Mouse (Mus musculus): ENCODE results near the gene Racgap1. TPM values are rescaled to one million over a fixed set of nuclear protein-coding genes. Genes with fewer than 3 reads are reported as not detected.
A peak's percentile ranks its signal among the peaks of the same experiment; 100 is the strongest.

Racgap1 gene
- polyA plus RNA-seq, 1 experiment from 2014 or later, result 146 TPM

DNA sequence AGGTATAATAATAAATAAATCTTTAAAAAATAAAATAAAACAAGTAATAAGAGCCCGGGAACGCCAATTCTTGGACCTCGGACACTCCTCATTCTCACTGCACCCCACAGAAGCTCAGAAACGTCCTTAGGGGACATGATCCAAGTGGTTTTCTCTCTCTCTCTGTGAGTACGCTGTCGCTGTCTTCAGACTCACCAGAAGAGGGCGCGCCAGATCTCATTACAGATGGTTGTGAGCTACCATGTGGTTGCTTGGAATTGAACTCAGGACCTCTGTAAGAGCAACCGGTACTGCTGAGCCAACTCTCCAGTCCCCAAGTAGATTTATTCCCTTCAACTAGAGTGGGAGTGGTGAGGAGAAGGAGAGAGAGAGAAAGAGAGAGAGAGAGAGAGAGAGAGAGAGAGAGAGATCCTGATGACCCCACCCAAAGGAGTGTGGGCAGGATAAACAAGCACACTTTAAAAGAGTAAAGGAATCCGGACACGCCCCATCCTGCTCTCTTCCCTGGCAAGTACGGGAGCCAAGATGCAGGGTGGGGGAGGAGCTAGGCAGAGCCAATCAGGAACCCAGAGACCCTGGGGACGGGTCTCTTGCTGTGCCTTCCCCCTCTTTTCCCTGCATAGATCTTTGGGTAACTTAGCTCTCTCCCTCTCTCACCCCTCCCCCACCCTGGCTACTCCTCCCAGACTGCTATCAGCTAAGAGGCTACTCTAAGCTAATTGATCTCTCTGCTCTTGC, 26.8 kb upstream of the Racgap1 start:
- Histone ChIP-seq H3K9me3 (no peaks in the 10 kb centered on the region), H3K36me3 (replicated peaks) (no peaks in the 10 kb centered on the region), H3K4me1 (peaks cover 38% of the 10 kb centered on the region), H3K27me3 (replicated peaks; ENCODE audit: low read depth, poor library complexity, severe bottlenecking) (peaks cover 41% of the 10 kb centered on the region), H3K4me3 (no peak overlapping the region), H3K27ac (replicated peaks) (no peak overlapping the region; the same call in 1 of the 2 replicates)
- DNase-seq (ENCODE audit: low spot score), result peak; percentile 53
- 12% methylated on average over 13 of the region's 13 CpGs for WGBS

GRCm38 (mm10) chr15:99677089-99677488, 25.6 kb upstream of the Racgap1 start:
- no peak overlapping the region for H3K4me3 ChIP-seq
- H3K9me3 ChIP-seq, result no peaks in the 10 kb centered on the region
- peak overlapping the region; percentile 35; the same call in 1 of the 2 replicates for H3K27ac ChIP-seq (replicated peaks)
- no peaks in the 10 kb centered on the region for H3K36me3 ChIP-seq (replicated peaks)
- DNase-seq (ENCODE audit: low spot score), result no peak
- peaks cover 53% of the 10 kb centered on the region for H3K27me3 ChIP-seq (replicated peaks; ENCODE audit: low read depth, poor library complexity, severe bottlenecking)
- peaks cover 45% of the 10 kb centered on the region for H3K4me1 ChIP-seq
- 39% methylated on average over 8 of the region's 8 CpGs for WGBS

- Histone ChIP-seq H3K27me3 (replicated peaks; ENCODE audit: low read depth, poor library complexity, severe bottlenecking) (peaks cover 75% of the 10 kb centered on the region), H3K27ac (replicated peaks) (no peak overlapping the region), H3K4me1 (peaks cover 65% of the 10 kb centered on the region), H3K9me3 (no peaks in the 10 kb centered on the region), H3K4me3 (no peak overlapping the region), H3K36me3 (replicated peaks) (no peaks in the 10 kb centered on the region)
- WGBS, result 70% methylated on average over 3 of the region's 3 CpGs
- DNase-seq (ENCODE audit: low spot score), result no peak
Observed at GRCm38 (mm10) chr15:99674866-99675265, 23.4 kb upstream of the Racgap1 start.

DNA sequence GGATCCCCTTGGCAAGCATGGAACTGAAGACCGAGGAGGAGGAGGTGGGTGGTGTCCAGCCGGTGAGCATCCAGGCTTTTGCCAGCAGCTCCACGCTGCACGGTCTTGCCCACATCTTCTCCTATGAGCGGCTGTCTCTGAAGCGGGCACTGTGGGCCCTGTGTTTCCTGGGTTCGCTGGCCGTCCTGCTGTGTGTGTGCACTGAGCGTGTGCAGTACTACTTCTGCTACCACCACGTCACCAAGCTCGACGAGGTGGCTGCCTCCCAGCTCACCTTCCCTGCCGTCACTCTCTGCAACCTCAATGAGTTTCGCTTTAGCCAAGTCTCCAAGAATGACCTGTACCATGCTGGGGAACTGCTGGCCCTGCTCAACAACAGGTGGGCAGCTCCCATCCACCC, 20.3 kb upstream of the Racgap1 start:
- Histone ChIP-seq H3K9me3 (no peaks in the 10 kb centered on the region), H3K27ac (replicated peaks) (no peak overlapping the region), H3K36me3 (replicated peaks) (no peaks in the 10 kb centered on the region), H3K27me3 (replicated peaks; ENCODE audit: low read depth, poor library complexity, severe bottlenecking) (peaks cover 86% of the 10 kb centered on the region), H3K4me3 (no peak overlapping the region), H3K4me1 (peaks cover 48% of the 10 kb centered on the region)
- 74% methylated on average over 14 of the region's 14 CpGs for WGBS
- DNase-seq (ENCODE audit: low spot score), result no peak

DNA sequence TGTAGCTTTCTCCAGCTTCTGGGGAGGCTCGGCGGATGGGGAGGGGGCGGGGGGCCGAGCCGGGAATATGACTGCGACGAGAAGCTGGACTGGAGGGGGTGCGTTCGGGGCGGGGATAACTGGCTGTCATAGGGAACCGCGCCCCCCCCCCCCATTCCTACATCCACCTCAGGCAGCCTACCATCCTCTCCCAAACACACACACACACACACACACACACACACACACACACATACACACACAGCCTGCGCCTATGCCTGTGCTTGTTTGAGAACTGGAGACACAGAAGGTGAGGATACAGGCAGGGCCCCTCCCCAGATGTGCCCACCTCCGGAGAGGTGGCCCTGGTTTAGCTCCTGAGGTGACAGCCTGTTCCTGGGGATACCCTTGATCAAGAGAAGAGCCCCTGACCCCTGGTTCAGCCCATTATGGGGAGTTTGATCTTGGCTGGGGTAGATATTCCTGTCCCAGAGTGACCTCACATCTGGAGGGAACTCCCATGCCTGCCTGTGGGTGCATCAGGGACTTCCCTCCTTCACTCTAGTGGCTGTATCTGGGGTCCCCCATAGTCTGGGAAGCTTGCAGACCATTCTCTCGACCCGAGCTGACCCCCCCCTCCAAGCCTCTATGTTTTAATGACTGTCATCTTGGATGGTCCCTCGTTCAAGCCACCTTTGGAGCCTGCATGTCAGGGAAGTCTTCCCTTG, 19.7 kb upstream of the Racgap1 start:
- H3K9me3 ChIP-seq, result no peaks in the 10 kb centered on the region
- no peaks in the 10 kb centered on the region for H3K36me3 ChIP-seq (replicated peaks)
- 11% methylated on average over 15 of the region's 17 CpGs for WGBS
- peak overlapping the region; percentile 77 for H3K27ac ChIP-seq (replicated peaks)
- peaks cover 91% of the 10 kb centered on the region for H3K27me3 ChIP-seq (replicated peaks; ENCODE audit: low read depth, poor library complexity, severe bottlenecking)
- DNase-seq (ENCODE audit: low spot score), result no peak
- peaks cover 49% of the 10 kb centered on the region for H3K4me1 ChIP-seq
- H3K4me3 ChIP-seq, result peak overlapping the region; percentile 73

DNA sequence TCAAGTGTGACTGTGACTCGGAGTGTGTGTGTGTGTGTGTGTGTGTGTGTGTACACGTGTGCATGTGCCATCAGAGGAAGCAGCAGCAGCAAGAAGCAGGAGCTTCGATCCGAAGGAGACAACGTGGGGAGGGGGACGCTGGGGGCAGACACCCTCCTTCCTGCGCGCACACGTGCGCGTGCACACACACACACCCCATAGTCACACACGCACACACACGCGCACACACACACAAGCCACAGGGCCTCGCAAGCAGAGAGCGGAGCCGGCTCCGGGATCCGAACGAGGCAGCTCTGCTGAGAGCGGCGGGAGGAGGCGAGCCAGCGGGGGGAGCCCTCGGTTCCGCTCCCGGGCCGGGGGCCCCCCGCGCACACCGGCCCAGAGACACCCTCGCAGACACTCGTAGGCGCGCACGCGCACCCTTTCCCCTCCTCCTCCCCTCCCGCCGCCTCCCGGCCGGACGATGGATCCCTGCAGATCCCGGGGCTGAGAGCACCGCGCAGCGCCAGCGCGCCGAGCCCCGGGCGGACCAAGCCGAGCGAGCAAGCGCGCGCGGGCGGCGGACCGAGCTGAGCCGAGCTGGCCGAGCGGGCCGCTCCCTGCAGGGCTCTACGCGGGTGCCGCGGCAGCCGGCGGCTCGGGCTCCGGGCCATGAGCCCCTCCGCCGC, 18.8 kb upstream of the Racgap1 start, which contains the start of gene Asic1:
Gene Asic1, plus strand, starts transcription at position 215 of the 668 bp plus-strand sequence.
- peak; percentile 76 for DNase-seq (ENCODE audit: low spot score)
- H3K27ac ChIP-seq (replicated peaks), result peak within 1 kb of the TSS; percentile 77
- H3K4me3 ChIP-seq, result peak within 1 kb of the TSS; percentile 73
- WGBS, result under 1% methylated on average over 58 of the region's 74 CpGs
- H3K4me1 ChIP-seq, result peaks cover 55% of the 10 kb centered on the region
- peaks cover 91% of the 10 kb centered on the region for H3K27me3 ChIP-seq (replicated peaks; ENCODE audit: low read depth, poor library complexity, severe bottlenecking)
- no peaks in the 10 kb centered on the region for H3K9me3 ChIP-seq
- no peaks in the 10 kb centered on the region for H3K36me3 ChIP-seq (replicated peaks)

GRCm38 (mm10) chr15:99669392-99669791, 17.9 kb upstream of the Racgap1 start:
- WGBS, result 7% methylated on average over 1 of the region's 1 CpGs
- Histone ChIP-seq H3K36me3 (replicated peaks) (no peaks in the 10 kb centered on the region), H3K27ac (replicated peaks) (no peak overlapping the region), H3K4me1 (peaks cover 57% of the 10 kb centered on the region), H3K9me3 (no peaks in the 10 kb centered on the region), H3K4me3 (no peak overlapping the region), H3K27me3 (replicated peaks; ENCODE audit: low read depth, poor library complexity, severe bottlenecking) (peaks cover 93% of the 10 kb centered on the region)
- DNase-seq (ENCODE audit: low spot score), result no peak

- H3K4me1 ChIP-seq, result peaks cover 62% of the 10 kb centered on the region
- DNase-seq (ENCODE audit: low spot score), result peak; percentile 82
- H3K27me3 ChIP-seq (replicated peaks; ENCODE audit: low read depth, poor library complexity, severe bottlenecking), result peaks cover 96% of the 10 kb centered on the region
- H3K9me3 ChIP-seq, result no peaks in the 10 kb centered on the region
- peak overlapping the region; percentile 14; the same call in 1 of the 2 replicates for H3K4me3 ChIP-seq
- H3K36me3 ChIP-seq (replicated peaks), result no peaks in the 10 kb centered on the region
- WGBS, result 3% methylated on average over 12 of the region's 12 CpGs
- no peak overlapping the region for H3K27ac ChIP-seq (replicated peaks)
Observed at GRCm38 (mm10) chr15:99668881-99669280, 17.4 kb upstream of the Racgap1 start.

DNA sequence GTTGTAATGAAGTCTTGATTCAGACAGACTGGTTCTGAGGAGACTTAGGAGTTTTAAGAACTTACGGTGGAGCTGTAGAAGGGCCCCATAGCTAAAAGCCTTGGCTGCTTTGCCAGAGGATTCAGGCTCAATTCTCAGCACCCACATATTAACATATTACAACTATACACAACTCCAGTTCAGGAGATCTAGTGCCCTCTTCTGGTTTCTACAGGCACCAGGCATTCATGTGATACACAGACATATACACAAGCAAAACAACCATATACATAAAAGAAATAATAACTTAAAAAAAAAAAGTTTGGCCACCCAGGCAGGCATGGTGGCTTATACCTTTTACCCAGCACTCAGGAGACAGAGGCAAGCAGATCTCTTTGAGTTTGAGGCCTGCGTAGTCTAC, 16.1 kb upstream of the Racgap1 start:
- Histone ChIP-seq H3K4me1 (peaks cover 61% of the 10 kb centered on the region), H3K36me3 (replicated peaks) (no peaks in the 10 kb centered on the region), H3K27me3 (replicated peaks; ENCODE audit: low read depth, poor library complexity, severe bottlenecking) (peaks cover 93% of the 10 kb centered on the region), H3K9me3 (no peaks in the 10 kb centered on the region), H3K27ac (replicated peaks) (no peak overlapping the region), H3K4me3 (no peak overlapping the region)
- no peak for DNase-seq (ENCODE audit: low spot score)
- 91% methylated on average over 2 of the region's 2 CpGs for WGBS

GRCm38 (mm10) chr15:99664600-99665451, 13.4 kb upstream of the Racgap1 start:
- H3K27me3 ChIP-seq (replicated peaks; ENCODE audit: low read depth, poor library complexity, severe bottlenecking), result peaks cover 86% of the 10 kb centered on the region
- peaks cover 44% of the 10 kb centered on the region for H3K4me1 ChIP-seq
- peak overlapping the region; percentile 73 for H3K27ac ChIP-seq (replicated peaks)
- H3K9me3 ChIP-seq, result no peaks in the 10 kb centered on the region
- no peaks in the 10 kb centered on the region for H3K36me3 ChIP-seq (replicated peaks)
- H3K4me3 ChIP-seq, result peak overlapping the region; percentile 61
- peak; percentile 64 for DNase-seq (ENCODE audit: low spot score)
- WGBS, result 1% methylated on average over 52 of the region's 52 CpGs

- peak overlapping the region; percentile 61 for H3K4me3 ChIP-seq
- H3K9me3 ChIP-seq, result no peaks in the 10 kb centered on the region
- 4% methylated on average over 17 of the region's 17 CpGs for WGBS
- H3K27ac ChIP-seq (replicated peaks), result peak overlapping the region; percentile 73
- DNase-seq (ENCODE audit: low spot score), result no peak
- peaks cover 78% of the 10 kb centered on the region for H3K27me3 ChIP-seq (replicated peaks; ENCODE audit: low read depth, poor library complexity, severe bottlenecking)
- H3K4me1 ChIP-seq, result peaks cover 42% of the 10 kb centered on the region
- H3K36me3 ChIP-seq (replicated peaks), result no peaks in the 10 kb centered on the region
Observed at GRCm38 (mm10) chr15:99663964-99664599, 12.6 kb upstream of the Racgap1 start.

Measured in embryonic facial prominence, embryonic 10.5 days (tissue).